Mouse (Mus musculus) heart, embryonic 14.5 days (tissue): ENCODE measurements around the gene Rhbdf2. TPM values are rescaled to one million over a fixed set of nuclear protein-coding genes. Genes with fewer than 3 reads are reported as not detected.

Experiments used
- ATAC-seq: fragments of 200-750 bp; cut with Nextera tagmentation; 2 replicates; pipeline ENCODE4 v1.8.0; 2017; ENCODE audit warnings: low read depth, moderate TSS enrichment; ENCODE audit not compliant: insufficient number of reproducible peaks, insufficient read depth, low FRiP score
- H3K27ac ChIP-seq, 2 experiments: fragments of 200-500 bp in 1 of 2; fragments of 300-500 bp in 1 of 2; sonication (generic) in 1 of 2; replicated peaks in 1 of 2; 2 replicates each; pipeline ENCODE4 v1.5.1; 2012 to 2014; ENCODE audit warnings: low read depth in 2 of 2, low read length in 2 of 2, control low read depth in 1 of 2, mild to moderate bottlenecking in 1 of 2, mixed read lengths in 1 of 2; ENCODE audit not compliant: control insufficient read depth in 1 of 2, insufficient read depth in 1 of 2
- H3K27me3 ChIP-seq: fragments of 300-500 bp; sonication (generic); 2 replicates; pipeline ENCODE4 v1.6.1; 2014; ENCODE audit warnings: mild to moderate bottlenecking, low read length, control low read depth; ENCODE audit not compliant: control insufficient read depth, insufficient read depth
- H3K36me3 ChIP-seq: fragments of 300-500 bp; sonication (generic); 2 replicates; pipeline ENCODE4 v1.6.1; 2014; ENCODE audit warnings: mild to moderate bottlenecking, control low read depth, low read length, mixed read lengths; ENCODE audit not compliant: control insufficient read depth, insufficient read depth
- H3K4me1 ChIP-seq, 2 experiments: fragments of 200-500 bp in 1 of 2; fragments of 300-500 bp in 1 of 2; sonication (generic) in 1 of 2; 2 replicates each; pipeline ENCODE4 v1.6.1; 2012 to 2014; ENCODE audit warnings: low read length in 2 of 2, control low read depth in 1 of 2, mixed read lengths in 1 of 2; ENCODE audit not compliant: control insufficient read depth in 2 of 2, insufficient read depth in 2 of 2
- H3K4me2 ChIP-seq: fragments of 300-500 bp; sonication (generic); 2 replicates; pipeline ENCODE4 v1.6.1; 2014; ENCODE audit warnings: mild to moderate bottlenecking, low read length
- H3K4me3 ChIP-seq, 2 experiments: fragments of 200-500 bp in 1 of 2; fragments of 300-500 bp in 1 of 2; sonication (generic) in 1 of 2; 2 replicates each; pipeline ENCODE4 v1.5.1; 2012 to 2014; ENCODE audit warnings: low read length in 2 of 2, mild to moderate bottlenecking in 2 of 2, control low read depth in 1 of 2, low read depth in 1 of 2, moderate library complexity in 1 of 2; ENCODE audit not compliant: control insufficient read depth in 1 of 2, insufficient read depth in 1 of 2
- H3K9ac ChIP-seq: fragments of 300-500 bp; sonication (generic); 2 replicates; pipeline ENCODE4 v1.6.1; 2014; ENCODE audit warnings: mild to moderate bottlenecking, low read length
- H3K9me3 ChIP-seq: fragments of 300-500 bp; sonication (generic); 2 replicates; pipeline ENCODE4 v1.6.1; 2016; ENCODE audit warnings: low read length, control low read depth; ENCODE audit not compliant: control insufficient read depth
- WGBS: fragments of 180-500 bp; shearing (Covaris S2); extraction: QIAGEN DNeasy Blood & Tissue Kit; methylation state at CpG from one replicate; pipeline ENCODE4 v1.1.7; 2014; 5-methylcytosine and 5-hydroxymethylcytosine counted together
- polyA plus RNA-seq: library from polyadenylated mRNA; unstranded; fragments of >200 nt; fragmentation: Nextera tagmentation; extraction: Ambion mirVana; gene quantifications from 2 replicates; pipeline ENCODE4 v1.2.1, GENCODE M21; 2014

The Rhbdf2 gene
- polyA plus RNA-seq, 1 experiment from 2014 or later, result 6.6 TPM

- no peak overlapping the region for H3K4me2 ChIP-seq
- 84% methylated on average over 12 of the region's 12 CpGs for WGBS
- H3K4me3 ChIP-seq, result no peak overlapping the region
- no peak overlapping the region for H3K27ac ChIP-seq
- no peaks in the 10 kb centered on the region for H3K9me3 ChIP-seq
- peaks cover 77% of the 10 kb centered on the region for H3K36me3 ChIP-seq
- H3K9ac ChIP-seq, result no peak overlapping the region
- no peaks in the 10 kb centered on the region for H3K4me1 ChIP-seq
- no peak for ATAC-seq
- no peaks in the 10 kb centered on the region for H3K27me3 ChIP-seq
Measured at GRCm38 (mm10) chr11:116604097-116604496, 22.7 kb downstream of the Rhbdf2 start.

DNA sequence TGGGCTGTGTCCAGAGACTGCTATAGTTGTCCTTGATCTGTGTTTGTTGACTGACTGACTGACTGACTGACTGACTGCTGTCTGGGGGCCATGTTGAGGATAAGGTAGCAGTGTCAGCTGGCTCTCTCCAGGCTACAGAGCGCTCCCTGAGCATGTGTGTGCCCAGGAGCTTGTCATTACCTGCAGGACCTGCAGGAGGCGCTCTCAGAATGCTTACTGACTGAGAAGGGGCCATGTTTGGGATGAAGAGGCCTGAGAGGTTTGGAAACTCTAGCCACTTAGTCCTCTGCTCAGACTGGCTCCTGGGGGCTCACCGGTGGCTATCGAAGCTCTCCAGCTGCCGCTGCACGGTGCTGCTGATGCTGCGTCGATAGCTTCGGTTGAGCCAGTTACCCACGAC lies 23.5 kb downstream of the Rhbdf2 start:
- Histone ChIP-seq H3K9me3 (no peaks in the 10 kb centered on the region), H3K4me3 (no peak overlapping the region), H3K36me3 (peaks cover 80% of the 10 kb centered on the region), H3K4me1 (no peaks in the 10 kb centered on the region), H3K27ac (no peak overlapping the region), H3K27me3 (no peaks in the 10 kb centered on the region), H3K9ac (no peak overlapping the region), H3K4me2 (no peak overlapping the region)
- no peak for ATAC-seq
- WGBS, result 66% methylated on average over 10 of the region's 10 CpGs

DNA sequence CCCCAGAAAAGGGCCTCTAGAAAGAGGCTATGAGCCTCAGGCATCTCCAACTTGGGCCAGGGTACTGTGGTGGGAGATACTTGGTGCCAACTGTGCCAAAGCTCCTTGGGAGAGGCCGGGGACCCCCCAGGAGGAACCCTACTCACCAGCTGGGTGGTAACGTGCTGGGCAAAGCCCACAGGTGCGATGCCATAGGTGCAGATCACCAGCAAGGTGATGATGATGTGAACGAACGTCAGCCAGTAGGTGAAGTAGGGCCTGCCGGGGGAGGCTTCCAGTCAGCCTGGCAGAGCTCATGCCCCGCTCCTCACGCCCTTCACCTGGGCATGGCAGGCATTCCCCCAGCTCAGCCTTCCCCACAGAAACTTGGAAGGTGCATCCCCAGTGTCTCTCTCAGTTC lies 24.8 kb downstream of the Rhbdf2 start:
- H3K4me1 ChIP-seq, result no peaks in the 10 kb centered on the region
- WGBS, result 87% methylated on average over 8 of the region's 8 CpGs
- no peak for ATAC-seq
- peaks cover 86% of the 10 kb centered on the region for H3K36me3 ChIP-seq
- no peaks in the 10 kb centered on the region for H3K9me3 ChIP-seq
- H3K4me3 ChIP-seq, result no peak overlapping the region
- H3K27me3 ChIP-seq, result no peaks in the 10 kb centered on the region
- H3K27ac ChIP-seq, result no peak overlapping the region
- H3K9ac ChIP-seq, result no peak overlapping the region
- no peak overlapping the region for H3K4me2 ChIP-seq

DNA sequence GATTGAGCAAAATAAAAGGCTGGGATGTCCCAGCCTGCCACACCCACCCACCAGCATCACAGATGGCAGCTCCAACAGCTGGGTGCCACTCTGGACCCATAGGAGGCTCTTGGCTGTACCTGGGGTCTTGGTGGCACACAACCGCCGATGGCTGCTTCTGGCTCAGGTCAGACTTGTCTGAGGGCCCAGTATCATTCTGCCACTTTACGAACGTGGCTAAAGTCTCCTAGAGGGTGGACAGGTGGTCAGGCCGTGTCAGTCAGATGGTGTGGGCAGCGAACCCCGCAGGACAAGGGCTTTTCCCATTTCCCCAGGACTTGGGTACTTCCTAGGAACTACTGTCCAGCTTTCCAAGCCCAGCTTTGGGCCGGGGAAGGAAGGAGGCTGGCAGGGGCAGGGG lies 25.7 kb downstream of the Rhbdf2 start:
- peaks cover 85% of the 10 kb centered on the region for H3K36me3 ChIP-seq
- H3K4me1 ChIP-seq, result no peaks in the 10 kb centered on the region
- ATAC-seq, result no peak
- H3K4me3 ChIP-seq, result no peak overlapping the region
- 96% methylated on average over 8 of the region's 8 CpGs for WGBS
- H3K4me2 ChIP-seq, result no peak overlapping the region
- H3K9me3 ChIP-seq, result no peaks in the 10 kb centered on the region
- H3K27me3 ChIP-seq, result no peaks in the 10 kb centered on the region
- no peak overlapping the region for H3K9ac ChIP-seq
- H3K27ac ChIP-seq, result no peak overlapping the region

DNA sequence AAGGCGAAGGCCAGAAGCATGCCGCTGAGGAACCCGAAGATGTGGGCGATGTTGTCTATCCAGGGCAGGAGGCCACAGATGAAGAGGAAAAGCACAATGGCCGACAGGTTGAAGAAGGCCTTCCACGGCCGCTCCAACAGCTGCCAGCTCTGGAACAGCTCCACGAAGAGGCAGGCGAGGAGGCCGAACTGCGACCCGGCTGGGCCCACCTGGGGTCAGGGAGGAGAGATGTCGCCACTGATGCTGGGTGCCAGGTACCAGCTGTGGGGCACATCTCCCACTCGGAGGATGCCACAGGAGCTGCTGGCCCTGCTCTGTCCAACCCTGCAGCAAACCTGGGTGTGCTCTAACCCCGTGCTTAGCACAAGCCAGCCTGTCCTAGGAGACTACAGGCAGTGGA lies 27.6 kb downstream of the Rhbdf2 start:
- 93% methylated on average over 15 of the region's 15 CpGs for WGBS
- H3K4me1 ChIP-seq, result no peaks in the 10 kb centered on the region

GRCm38 (mm10) chr11:116598193-116598592 lies 28.6 kb downstream of the Rhbdf2 start:
- WGBS, result 84% methylated on average over 8 of the region's 8 CpGs
- Histone ChIP-seq H3K9ac (no peak overlapping the region), H3K4me3 (no peak overlapping the region), H3K4me1 (no peaks in the 10 kb centered on the region), H3K27me3 (no peaks in the 10 kb centered on the region), H3K36me3 (peaks cover 62% of the 10 kb centered on the region), H3K4me2 (no peak overlapping the region), H3K27ac (no peak overlapping the region), H3K9me3 (no peaks in the 10 kb centered on the region)
- no peak for ATAC-seq

More for the DNA sequence above, 27.6 kb downstream of the Rhbdf2 start:
- no peak overlapping the region for H3K4me2 ChIP-seq
- H3K27ac ChIP-seq, result no peak overlapping the region
- H3K9me3 ChIP-seq, result no peaks in the 10 kb centered on the region
- no peaks in the 10 kb centered on the region for H3K27me3 ChIP-seq
- peaks cover 70% of the 10 kb centered on the region for H3K36me3 ChIP-seq
- no peak overlapping the region for H3K4me3 ChIP-seq
- no peak for ATAC-seq
- no peak overlapping the region for H3K9ac ChIP-seq

DNA sequence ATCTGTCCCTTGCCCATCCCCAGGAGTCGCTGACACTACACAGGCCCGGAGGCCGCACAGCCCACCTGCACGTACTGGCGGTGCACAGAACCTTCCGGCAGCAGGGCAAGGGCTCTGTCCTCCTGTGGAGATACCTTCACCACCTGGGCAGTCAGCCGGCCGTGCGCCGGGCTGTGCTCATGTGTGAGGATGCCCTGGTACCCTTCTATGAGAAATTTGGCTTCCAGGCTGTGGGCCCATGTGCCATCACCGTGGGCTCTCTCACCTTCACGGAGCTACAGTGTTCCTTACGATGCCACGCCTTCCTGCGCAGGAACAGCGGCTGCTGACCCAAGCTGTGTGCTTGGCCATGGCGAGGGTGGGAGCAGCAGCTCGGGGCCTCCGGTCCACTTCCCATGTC lies 30.1 kb downstream of the Rhbdf2 start:
- Histone ChIP-seq H3K27ac (no peak overlapping the region), H3K36me3 (peaks cover 47% of the 10 kb centered on the region), H3K9me3 (no peaks in the 10 kb centered on the region), H3K9ac (no peak overlapping the region), H3K4me3 (no peak overlapping the region), H3K27me3 (no peaks in the 10 kb centered on the region), H3K4me1 (no peaks in the 10 kb centered on the region), H3K4me2 (no peak overlapping the region)
- ATAC-seq, result no peak
- 86% methylated on average over 19 of the region's 19 CpGs for WGBS

DNA sequence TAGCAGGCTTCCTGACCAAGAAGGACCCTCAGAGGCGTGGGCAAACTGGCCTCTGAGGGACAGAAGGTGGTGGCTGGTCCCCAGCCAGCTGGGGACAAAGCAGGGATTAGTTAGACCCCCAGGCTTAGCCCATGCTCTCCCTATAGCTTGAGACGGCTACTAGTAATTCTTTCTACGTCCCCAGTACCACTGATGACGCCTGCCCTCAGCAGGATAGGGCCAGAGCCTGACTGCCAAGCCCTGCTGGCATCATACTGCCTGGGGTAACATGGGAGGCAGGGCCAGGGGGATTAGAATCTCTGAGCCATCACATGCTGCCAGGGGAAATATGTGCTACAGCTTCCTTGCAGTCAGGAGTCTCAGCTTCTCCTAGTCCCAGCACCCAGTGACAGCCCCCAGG lies 33.5 kb downstream of the Rhbdf2 start:
- Histone ChIP-seq H3K9me3 (no peaks in the 10 kb centered on the region), H3K36me3 (peaks cover 15% of the 10 kb centered on the region), H3K4me2 (no peak overlapping the region), H3K4me1 (peaks cover 3 to 4% of the 10 kb centered on the region in 2 experiments; a peak in 3 of 4 replicates), H3K9ac (no peak overlapping the region), H3K4me3 (no peak overlapping the region), H3K27me3 (peaks cover 2% of the 10 kb centered on the region; the same call in 1 of the 2 replicates), H3K27ac (no peak overlapping the region)
- no peak for ATAC-seq
- WGBS, result 77% methylated on average over 4 of the region's 4 CpGs
